Mouse (Mus musculus) neutrophil, adult 5-6 weeks (primary cell): ENCODE data around the gene Znrf4. TPM values are rescaled to one million over a fixed set of nuclear protein-coding genes. Genes with fewer than 3 reads are reported as not detected.
"Not testable (repeated sequence)": the region's sequence is repeated elsewhere in the genome, so short reads cannot be mapped to it uniquely, and the experiment has no call there.

Experiments
- ATAC-seq: fragments of 151-379, 151-347 bp; 2 replicates; pipeline ENCODE4 v1.8.0; 2017; ENCODE audit warnings: mild to moderate bottlenecking, moderate TSS enrichment; ENCODE audit not compliant: insufficient number of reproducible peaks, poor library complexity, low FRiP score, severe bottlenecking; ENCODE audit errors: extremely low read depth
- total RNA-seq: library from RNA; stranded (forward); fragments of 200-1000 nt; gene quantifications from 2 replicates; pipeline ENCODE4 v1.2.3, GENCODE M21; 2017

Znrf4 gene
- total RNA-seq, 1 experiment from 2014 or later, result not detected

- not testable (repeated sequence) for ATAC-seq
These were observed 10.4 kb downstream of the Znrf4 start for GRCm38 (mm10) chr17:56501635-56502400.

GRCm38 (mm10) chr17:56499229-56499628 lies 13.0 kb downstream of the Znrf4 start:
- no peak for ATAC-seq

- no peak for ATAC-seq
These were observed 17.8 kb downstream of the Znrf4 start for GRCm38 (mm10) chr17:56494480-56494879.

GRCm38 (mm10) chr17:56493841-56494240 lies 18.4 kb downstream of the Znrf4 start:
- ATAC-seq, result no peak

- no peak for ATAC-seq
These were observed 21.6 kb downstream of the Znrf4 start for GRCm38 (mm10) chr17:56490438-56491152.

GRCm38 (mm10) chr17:56488028-56488427 lies 24.2 kb downstream of the Znrf4 start:
- no peak for ATAC-seq

GRCm38 (mm10) chr17:56487441-56487888 lies 24.8 kb downstream of the Znrf4 start:
- no peak for ATAC-seq

GRCm38 (mm10) chr17:56485926-56486325 lies 26.3 kb downstream of the Znrf4 start:
- no peak for ATAC-seq

- ATAC-seq, result no peak
These were observed 27.1 kb downstream of the Znrf4 start for GRCm38 (mm10) chr17:56485118-56485517.

- no peak for ATAC-seq
These were observed 29.6 kb downstream of the Znrf4 start for GRCm38 (mm10) chr17:56482671-56483070.

- ATAC-seq, result peak; percentile 69
These were observed 32.9 kb downstream of the Znrf4 start for GRCm38 (mm10) chr17:56479358-56479757.

- ATAC-seq, result no peak
These were observed 34.0 kb downstream of the Znrf4 start for GRCm38 (mm10) chr17:56478191-56478611.

GRCm38 (mm10) chr17:56477191-56477818 lies 34.9 kb downstream of the Znrf4 start:
- no peak for ATAC-seq

GRCm38 (mm10) chr17:56476402-56476752 lies 35.9 kb downstream of the Znrf4 start, which contains the start of gene Ptprs:
Gene Ptprs, minus strand, starts transcription at chr17:56476483.
- ATAC-seq, result no peak; the same call in 1 of the 2 replicates

GRCm38 (mm10) chr17:56475584-56476401 lies 36.4 kb downstream of the Znrf4 start:
- ATAC-seq, result no peak

GRCm38 (mm10) chr17:56474831-56475581 lies 37.2 kb downstream of the Znrf4 start:
- no peak for ATAC-seq

- ATAC-seq, result no peak
These were observed 37.9 kb downstream of the Znrf4 start for GRCm38 (mm10) chr17:56474311-56474830.

- ATAC-seq, result no peak
These were observed 38.7 kb downstream of the Znrf4 start for GRCm38 (mm10) chr17:56473611-56473905.
